Mouse (Mus musculus) kidney, postnatal 36 days (tissue): ENCODE results near the gene Gm10184.
"Not testable (repeated sequence)": the region's sequence is repeated elsewhere in the genome, so short reads cannot be mapped to it uniquely, and the experiment has no call there.

Experiments used
- DNase-seq, 2 experiments: peaks; one replicate each; pipeline ENCODE4 v3.0.0; 2021 to 2022; ENCODE audit warnings: mixed read lengths in 2 of 2

Gene Gm10184

DNA sequence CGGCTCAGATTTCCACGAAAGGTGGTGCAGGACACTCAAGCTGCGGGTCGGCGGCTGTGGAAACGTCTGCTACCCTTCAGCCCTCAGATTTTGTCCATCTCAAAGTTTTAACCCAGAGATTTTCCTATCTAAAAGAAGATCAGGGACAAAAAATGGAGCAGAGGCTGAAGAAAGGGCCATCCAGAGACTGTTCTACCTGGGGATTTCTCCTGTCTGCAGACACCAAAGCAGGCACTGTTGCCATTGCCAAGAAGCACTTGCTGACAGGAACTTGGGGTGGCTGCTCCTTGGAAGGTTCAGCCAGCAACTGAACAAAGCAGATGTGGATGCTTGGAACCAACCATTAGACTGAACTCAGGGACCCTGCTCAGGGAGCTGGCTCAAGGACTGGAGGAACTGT lies at the start of gene Gm10184:
TSS of gene Gm10184 (minus strand) at position 101 of the 400 bp plus-strand sequence.
- no peak for DNase-seq

DNA sequence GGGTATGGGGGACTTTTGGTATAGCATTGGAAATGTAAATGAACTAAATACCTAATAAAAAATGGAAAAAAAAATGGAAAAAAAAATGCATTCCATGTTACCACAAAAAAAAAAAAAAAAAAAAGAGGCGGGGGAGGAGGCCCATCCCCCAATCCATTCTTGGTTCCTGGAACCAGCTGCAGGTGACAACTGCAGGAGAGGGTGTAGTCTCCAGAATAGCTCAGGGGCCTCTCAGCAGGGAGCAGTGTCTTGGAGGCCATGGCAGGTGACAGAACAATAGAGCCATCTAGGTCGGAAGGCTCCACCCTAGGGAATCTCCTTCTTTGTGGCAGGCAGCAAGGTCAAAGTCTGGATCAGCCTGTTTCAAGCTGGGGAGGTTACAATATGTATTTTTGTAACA lies 23.7 kb upstream of the Gm10184 start:
- DNase-seq: no peak

DNA sequence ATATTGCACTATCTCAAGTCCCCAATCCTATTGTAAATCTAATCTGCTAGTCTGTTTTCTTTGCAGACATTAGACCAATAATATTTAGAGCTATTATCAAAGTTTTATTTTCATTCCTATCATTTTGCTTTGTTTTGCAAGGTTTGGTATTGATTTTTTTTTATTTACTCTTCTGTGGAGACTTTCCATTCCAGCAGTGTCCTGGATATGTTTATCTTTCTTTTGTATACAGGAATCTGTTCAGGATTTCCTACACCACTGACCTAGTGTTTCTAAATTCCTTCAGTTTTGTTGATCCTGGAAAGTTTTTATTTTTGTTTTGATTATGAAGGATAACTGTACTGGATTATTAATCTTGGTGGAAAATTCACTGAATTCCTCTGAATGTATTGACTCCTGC lies 2.6 kb downstream of the Gm10184 start:
- no peak for DNase-seq

DNA sequence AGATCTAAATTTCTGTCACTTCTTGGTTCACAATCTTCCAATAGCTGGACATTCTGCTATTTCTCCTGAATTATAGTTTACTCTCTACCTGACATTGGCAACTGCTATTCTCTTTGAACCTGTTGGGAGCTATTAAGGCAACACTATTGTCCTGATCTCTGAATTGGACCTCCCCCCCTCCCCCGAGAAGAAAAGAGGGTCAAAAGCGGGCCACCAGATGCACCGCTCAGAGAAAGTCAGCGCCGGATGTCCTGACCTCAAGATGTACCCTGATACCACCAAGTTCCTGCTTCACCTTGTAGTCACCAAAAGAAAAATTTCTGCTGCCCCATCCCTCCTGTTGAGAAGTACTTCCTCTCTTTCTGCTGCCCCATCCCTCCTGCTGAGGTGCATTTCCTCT lies 5.5 kb downstream of the Gm10184 start:
- not testable (repeated sequence) for DNase-seq

DNA sequence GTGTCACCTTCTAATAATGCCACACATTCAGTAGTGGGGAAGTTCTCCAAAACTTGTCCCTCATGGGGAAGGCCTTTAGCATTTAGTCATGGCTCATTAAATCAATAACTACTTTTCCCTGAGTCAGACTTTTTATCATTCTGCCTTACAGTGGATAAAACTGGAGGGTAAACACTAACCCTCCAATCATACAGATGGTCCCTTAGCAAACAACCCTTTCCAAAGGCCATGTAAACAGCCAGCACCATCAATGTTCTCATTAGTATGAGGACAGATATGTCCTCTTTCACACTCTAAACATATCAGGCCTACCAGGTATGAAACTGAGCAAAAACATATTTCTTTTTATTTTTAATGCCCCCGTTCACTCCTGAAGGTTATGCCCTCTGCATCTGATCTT lies 7.5 kb downstream of the Gm10184 start:
- no peak for DNase-seq

DNA sequence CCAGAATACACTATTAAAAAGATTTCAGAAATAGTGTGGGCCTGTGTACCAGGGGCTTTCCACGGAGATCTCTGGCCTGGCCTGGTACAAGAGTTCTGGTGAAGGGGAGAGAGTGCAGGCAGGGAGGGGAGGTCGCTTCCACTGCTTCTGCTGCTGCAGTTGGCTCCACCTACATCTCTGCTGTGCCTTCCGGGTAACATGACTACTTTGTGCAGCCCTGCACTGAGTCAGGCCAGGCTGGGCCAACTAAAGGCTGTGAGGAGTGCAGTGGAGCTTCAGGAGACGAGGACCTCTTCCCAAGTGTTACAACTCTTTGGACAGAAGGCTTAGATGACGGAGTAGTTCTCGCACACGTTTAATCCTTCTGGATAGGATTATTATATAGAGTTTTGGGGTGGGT lies 9.6 kb downstream of the Gm10184 start:
- DNase-seq: no peak

DNA sequence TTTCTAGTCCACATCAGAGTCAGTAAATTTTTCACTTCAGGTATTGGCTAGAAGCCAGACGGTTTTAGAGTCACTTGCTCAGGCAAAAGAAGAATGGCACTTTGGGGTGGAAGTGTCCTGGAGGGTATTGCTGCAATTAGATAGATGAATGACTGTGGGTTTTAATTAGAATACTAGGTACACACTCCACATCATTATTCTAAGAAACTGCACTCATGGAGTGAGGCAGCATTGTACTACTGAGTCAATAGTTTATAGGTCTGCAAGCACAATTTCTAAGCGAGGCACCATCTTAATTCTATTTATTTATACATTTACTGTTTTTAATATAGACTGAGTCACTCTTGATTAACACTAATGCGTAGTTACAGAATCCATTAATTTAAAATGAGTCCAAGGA lies 10.4 kb downstream of the Gm10184 start:
- DNase-seq: no peak

DNA sequence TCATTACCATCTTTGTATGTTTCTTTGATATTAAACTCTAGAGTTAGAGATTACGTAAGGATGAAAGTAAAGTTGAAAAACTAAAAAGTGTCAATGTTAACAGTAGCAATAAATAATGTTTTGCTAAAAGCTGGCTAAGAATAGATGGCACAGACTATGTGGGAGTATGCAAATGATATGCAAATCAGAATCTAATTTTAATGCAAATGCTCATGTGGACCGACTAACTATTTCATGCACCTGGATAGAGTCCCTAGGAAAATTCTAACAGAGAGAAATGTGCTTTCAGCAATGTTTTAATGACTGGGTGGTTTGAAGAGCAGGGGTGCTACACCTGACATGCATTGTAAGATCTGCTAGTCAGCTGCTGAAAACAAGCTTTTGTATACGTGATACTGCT lies 45.3 kb downstream of the Gm10184 start:
- DNase-seq: no peak
